Mouse (Mus musculus) hindbrain, embryonic 11.5 days (tissue): ENCODE measurements at regions not wholly inside any gene's neighbourhood (a gene's known extent, or its start where the extent isn't known, plus 50 kb on each side); places are given as distances from the start of the nearest gene placed in this dataset.

ENCODE experiments used
- ATAC-seq: fragments of 200-750 bp; cut with Nextera tagmentation; 2 replicates; pipeline ENCODE4 v1.8.0; 2017; ENCODE audit warnings: mild to moderate bottlenecking, moderate TSS enrichment, moderate library complexity; ENCODE audit not compliant: low FRiP score
- DNase-seq: peaks from one replicate; pipeline ENCODE4 v3.0.0-alpha.2; 2015; ENCODE audit warnings: low spot score
- H3K27ac ChIP-seq: fragments of 300-500 bp; sonication (generic); 2 replicates; pipeline ENCODE4 v1.5.1; 2014; ENCODE audit warnings: mild to moderate bottlenecking, low read depth, low read length
- H3K27me3 ChIP-seq: fragments of 300-500 bp; sonication (generic); 2 replicates; pipeline ENCODE4 v1.6.1; 2014; ENCODE audit warnings: mild to moderate bottlenecking, low read length, moderate library complexity, mixed read lengths; ENCODE audit not compliant: control insufficient read depth, insufficient read depth
- H3K36me3 ChIP-seq: fragments of 300-500 bp; sonication (generic); 2 replicates; pipeline ENCODE4 v1.6.1; 2014; ENCODE audit warnings: mild to moderate bottlenecking, low read length, moderate library complexity, mixed read lengths; ENCODE audit not compliant: control insufficient read depth, insufficient read depth
- H3K4me1 ChIP-seq: fragments of 300-500 bp; sonication (generic); replicated peaks from 2 replicates; pipeline ENCODE4 v1.6.1; 2014; ENCODE audit warnings: low read length, mixed read lengths; ENCODE audit not compliant: control insufficient read depth, insufficient read depth
- H3K4me2 ChIP-seq: fragments of 300-500 bp; sonication (generic); replicated peaks from 2 replicates; pipeline ENCODE4 v1.6.1; 2014; ENCODE audit warnings: mild to moderate bottlenecking, low read depth, low read length
- H3K4me3 ChIP-seq: fragments of 300-500 bp; sonication (generic); 2 replicates; pipeline ENCODE4 v1.5.1; 2014; ENCODE audit warnings: low read depth, low read length
- H3K9ac ChIP-seq: fragments of 300-500 bp; sonication (generic); 2 replicates; pipeline ENCODE4 v1.6.1; 2014; ENCODE audit warnings: low read depth, low read length
- H3K9me3 ChIP-seq: fragments of 300-500 bp; sonication (generic); 2 replicates; pipeline ENCODE4 v1.6.1; 2016; ENCODE audit warnings: low read length; ENCODE audit not compliant: control insufficient read depth
- WGBS: fragments of 180-500 bp; shearing (Covaris S2); extraction: QIAGEN DNeasy Blood & Tissue Kit; methylation state at CpG from one replicate; pipeline ENCODE4 v1.1.7; 2014; 5-methylcytosine and 5-hydroxymethylcytosine counted together

GRCm38 (mm10) chr6:84514623-84515022 lies 79.1 kb downstream of the Cyp26b1 start:
- ATAC-seq (no peak), DNase-seq (no peak)
- Histone ChIP-seq H3K9me3 (no peaks in the 10 kb centered on the region), H3K9ac (no peak overlapping the region), H3K4me3 (no peak overlapping the region), H3K27ac (no peak overlapping the region), H3K4me1 (no peaks in the 10 kb centered on the region), H3K36me3 (no peaks in the 10 kb centered on the region), H3K4me2 (no peak overlapping the region), H3K27me3 (no peaks in the 10 kb centered on the region)
- 40% methylated on average over 3 of the region's 3 CpGs for WGBS

DNA sequence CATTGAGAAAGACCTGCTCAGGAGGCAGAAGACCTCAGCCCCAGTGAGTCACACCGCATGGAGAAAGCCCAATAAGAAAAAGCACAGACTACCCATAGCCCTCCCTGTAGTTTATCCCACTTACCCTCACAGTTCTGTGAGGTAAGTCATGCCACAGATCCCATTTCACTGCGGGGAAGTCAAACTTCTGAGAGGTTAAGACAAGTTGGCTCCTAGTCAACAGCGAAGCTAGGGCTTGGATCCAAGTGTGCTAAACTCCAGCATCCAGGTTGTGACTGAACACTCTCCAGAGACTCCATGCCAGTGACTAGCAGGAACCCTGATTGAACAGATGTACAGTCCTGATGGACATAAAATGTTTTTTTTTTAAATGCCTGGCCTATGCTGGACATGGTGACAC lies 85.1 kb downstream of the Cyp26b1 start:
- no peaks in the 10 kb centered on the region for H3K9me3 ChIP-seq
- 88% methylated on average over 3 of the region's 3 CpGs for WGBS
- H3K36me3 ChIP-seq = no peaks in the 10 kb centered on the region
- H3K4me3 ChIP-seq = no peak overlapping the region
- no peak for ATAC-seq
- H3K9ac ChIP-seq = no peak overlapping the region
- H3K4me2 ChIP-seq = no peak overlapping the region
- H3K27ac ChIP-seq = no peak overlapping the region
- H3K27me3 ChIP-seq = no peaks in the 10 kb centered on the region
- no peaks in the 10 kb centered on the region for H3K4me1 ChIP-seq
- no peak for DNase-seq

DNA sequence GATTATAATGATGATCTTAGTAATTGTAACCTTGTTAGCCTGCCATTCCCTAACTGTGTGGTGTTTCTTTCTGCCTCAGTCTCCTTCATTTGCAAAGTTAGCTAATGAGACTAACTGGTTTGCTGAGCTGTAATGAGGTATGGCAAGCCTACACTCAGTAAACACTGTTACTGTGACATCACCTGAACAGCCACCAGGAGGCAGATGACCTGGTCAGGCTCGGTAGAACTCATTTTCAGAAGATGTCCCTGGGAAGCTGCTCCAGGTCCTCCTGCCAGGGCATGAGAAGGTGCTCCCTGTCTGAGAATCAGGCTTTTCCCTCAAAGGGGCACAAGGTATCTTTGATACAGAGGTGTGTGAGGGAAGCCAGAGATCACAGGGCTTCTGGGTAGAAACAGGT lies 87.0 kb downstream of the Cyp26b1 start:
- ATAC-seq (no peak), DNase-seq (no peak)
- Histone ChIP-seq H3K9ac (no peak overlapping the region), H3K27ac (no peak overlapping the region), H3K36me3 (no peaks in the 10 kb centered on the region), H3K9me3 (no peaks in the 10 kb centered on the region), H3K4me1 (no peaks in the 10 kb centered on the region), H3K4me3 (no peak overlapping the region), H3K27me3 (no peaks in the 10 kb centered on the region), H3K4me2 (no peak overlapping the region)
- 41% methylated on average over 1 of the region's 1 CpGs for WGBS

DNA sequence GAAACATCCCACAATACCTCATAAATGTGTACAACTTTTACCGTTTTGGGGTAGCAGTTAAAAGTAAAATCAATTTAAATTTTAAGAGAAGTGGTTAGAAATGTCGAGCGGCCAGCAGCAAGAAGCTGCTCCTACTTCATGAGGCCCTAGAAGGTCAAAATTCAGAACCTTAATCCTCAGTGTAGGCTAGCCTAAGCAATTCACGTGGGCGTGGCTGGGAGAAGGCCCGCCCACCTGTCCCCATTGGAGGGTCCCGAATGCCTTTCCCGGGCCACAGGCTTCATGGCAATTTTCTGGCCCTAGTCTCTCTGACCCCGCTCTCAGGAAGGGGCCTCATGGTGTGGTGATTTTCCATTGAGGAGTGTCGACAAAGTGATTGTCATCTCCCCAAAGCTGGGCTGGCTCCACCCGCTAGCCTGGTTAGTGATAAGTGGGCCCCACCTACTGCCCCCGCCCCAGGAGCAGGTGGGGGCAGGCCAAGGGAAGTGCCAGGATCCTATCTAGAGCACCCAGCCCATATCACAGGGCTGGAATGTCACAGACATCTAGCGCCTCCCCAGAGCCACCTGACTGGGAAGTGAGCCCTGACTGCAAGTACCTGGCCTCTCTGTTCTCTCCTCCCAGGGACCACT lies 93.3 kb downstream of the Cyp26b1 start:
- Histone ChIP-seq H3K9ac (no peak overlapping the region), H3K36me3 (no peaks in the 10 kb centered on the region), H3K4me1 (no peaks in the 10 kb centered on the region), H3K27ac (no peak overlapping the region), H3K4me2 (no peak overlapping the region), H3K4me3 (no peak overlapping the region), H3K27me3 (no peaks in the 10 kb centered on the region), H3K9me3 (no peaks in the 10 kb centered on the region)
- ATAC-seq = no peak
- DNase-seq = no peak
- WGBS = 40% methylated on average over 13 of the region's 13 CpGs

DNA sequence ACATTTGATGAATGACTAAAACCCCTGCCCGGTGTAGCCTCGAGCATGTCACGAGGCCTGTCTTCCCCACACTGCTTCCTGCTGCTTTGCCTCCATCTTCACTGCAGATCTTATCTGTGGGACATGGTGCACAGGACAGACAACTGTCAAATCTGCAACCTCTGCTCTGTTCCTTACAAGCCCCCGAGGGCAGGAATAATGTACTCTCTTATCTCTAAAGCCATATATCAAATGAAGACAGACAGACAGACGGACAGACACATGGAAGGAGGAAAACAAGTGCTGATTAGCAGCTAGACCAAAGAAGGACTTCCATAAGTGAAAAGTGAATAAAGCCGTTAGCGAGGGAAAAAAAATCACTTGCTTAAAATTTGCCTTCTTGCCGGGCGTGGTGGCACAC lies 95.6 kb downstream of the Cyp26b1 start:
- ATAC-seq = no peak

DNA sequence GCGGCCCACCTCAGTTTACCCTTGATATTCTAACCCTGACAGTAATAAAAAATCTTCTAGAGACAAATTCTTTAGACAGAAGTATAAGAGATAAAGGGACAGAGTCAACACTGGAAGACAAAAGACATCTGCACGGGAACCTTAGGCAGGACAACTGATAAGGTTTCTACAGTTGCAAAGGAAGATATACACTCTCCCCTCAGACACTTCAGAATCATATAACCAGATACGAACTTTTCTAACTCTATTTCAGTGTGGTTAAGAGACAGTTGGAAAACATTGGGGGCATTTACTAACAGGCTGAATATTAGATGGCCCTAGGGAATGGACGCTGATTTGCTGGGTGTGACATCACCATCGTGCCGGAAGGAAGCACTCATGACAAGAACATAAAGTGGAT lies 100.0 kb downstream of the Cyp26b1 start:
- no peak overlapping the region for H3K9ac ChIP-seq
- ATAC-seq = no peak

More for the DNA sequence above, 95.6 kb downstream of the Cyp26b1 start:
- H3K27me3 ChIP-seq = no peaks in the 10 kb centered on the region
- H3K9me3 ChIP-seq = no peaks in the 10 kb centered on the region
- no peak overlapping the region for H3K27ac ChIP-seq
- H3K4me3 ChIP-seq = no peak overlapping the region
- WGBS = 77% methylated on average over 9 of the region's 9 CpGs
- no peak overlapping the region for H3K9ac ChIP-seq
- H3K4me1 ChIP-seq = no peaks in the 10 kb centered on the region
- no peaks in the 10 kb centered on the region for H3K36me3 ChIP-seq
- no peak for DNase-seq
- H3K4me2 ChIP-seq = no peak overlapping the region

DNA sequence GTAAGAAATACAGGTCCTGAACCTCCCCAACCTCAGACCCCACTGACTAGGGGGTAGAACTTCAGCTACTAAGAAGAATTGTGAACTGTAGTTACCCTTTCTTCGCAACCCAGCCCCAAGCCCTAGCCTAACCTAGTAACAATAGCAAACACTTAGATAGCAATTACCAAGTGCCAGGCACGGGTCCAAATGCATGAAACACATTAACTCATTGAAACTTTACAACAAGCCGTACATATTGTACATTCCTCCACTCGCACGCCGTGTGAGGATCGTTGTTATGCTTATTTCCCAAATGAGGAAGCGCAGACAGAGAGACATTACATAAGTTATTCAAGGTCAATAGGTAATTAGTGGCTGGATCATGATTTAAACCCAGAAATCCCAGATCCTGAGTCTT lies 100.5 kb downstream of the Cyp26b1 start:
- ATAC-seq = no peak
- 90% methylated on average over 8 of the region's 8 CpGs for WGBS

More for the DNA sequence above, 100.0 kb downstream of the Cyp26b1 start:
- Histone ChIP-seq H3K27ac (no peak overlapping the region), H3K4me2 (no peak overlapping the region), H3K27me3 (no peaks in the 10 kb centered on the region), H3K9me3 (no peaks in the 10 kb centered on the region), H3K36me3 (no peaks in the 10 kb centered on the region), H3K4me3 (no peak overlapping the region), H3K4me1 (no peaks in the 10 kb centered on the region; the same call in 1 of the 2 replicates)
- WGBS = 84% methylated on average over 6 of the region's 6 CpGs
- DNase-seq = no peak

GRCm38 (mm10) chr6:84492594-84492993 lies 101.1 kb downstream of the Cyp26b1 start:
- no peaks in the 10 kb centered on the region for H3K9me3 ChIP-seq
- H3K4me2 ChIP-seq = no peak overlapping the region
- no peaks in the 10 kb centered on the region for H3K27me3 ChIP-seq
- ATAC-seq (no peak), DNase-seq (no peak)
- no peak overlapping the region for H3K27ac ChIP-seq
- H3K36me3 ChIP-seq = no peaks in the 10 kb centered on the region
- no peaks in the 10 kb centered on the region; the same call in 1 of the 2 replicates for H3K4me1 ChIP-seq
- no peak overlapping the region for H3K4me3 ChIP-seq
- WGBS = 88% methylated on average over 2 of the region's 2 CpGs
- no peak overlapping the region for H3K9ac ChIP-seq

More for the DNA sequence above, 100.5 kb downstream of the Cyp26b1 start:
- H3K27ac ChIP-seq = no peak overlapping the region
- H3K4me1 ChIP-seq = no peaks in the 10 kb centered on the region; the same call in 1 of the 2 replicates
- H3K4me2 ChIP-seq = no peak overlapping the region
- no peak for DNase-seq
- no peaks in the 10 kb centered on the region for H3K36me3 ChIP-seq
- no peak overlapping the region for H3K9ac ChIP-seq
- no peaks in the 10 kb centered on the region for H3K27me3 ChIP-seq
- H3K4me3 ChIP-seq = no peak overlapping the region
- H3K9me3 ChIP-seq = no peaks in the 10 kb centered on the region

- Histone ChIP-seq H3K27me3 (no peaks in the 10 kb centered on the region), H3K4me3 (no peak overlapping the region), H3K9me3 (no peaks in the 10 kb centered on the region), H3K4me1 (no peaks in the 10 kb centered on the region; the same call in 1 of the 2 replicates), H3K4me2 (no peak overlapping the region), H3K27ac (no peak overlapping the region), H3K36me3 (no peaks in the 10 kb centered on the region), H3K9ac (no peak overlapping the region)
- WGBS = 74% methylated on average over 5 of the region's 5 CpGs
- DNase-seq (no peak), ATAC-seq (no peak)
Measured at GRCm38 (mm10) chr6:84491106-84491505, 102.6 kb downstream of the Cyp26b1 start.
